8 mouse cellular contexts compared by ENCODE assay signal in the genomic region with DNA sequence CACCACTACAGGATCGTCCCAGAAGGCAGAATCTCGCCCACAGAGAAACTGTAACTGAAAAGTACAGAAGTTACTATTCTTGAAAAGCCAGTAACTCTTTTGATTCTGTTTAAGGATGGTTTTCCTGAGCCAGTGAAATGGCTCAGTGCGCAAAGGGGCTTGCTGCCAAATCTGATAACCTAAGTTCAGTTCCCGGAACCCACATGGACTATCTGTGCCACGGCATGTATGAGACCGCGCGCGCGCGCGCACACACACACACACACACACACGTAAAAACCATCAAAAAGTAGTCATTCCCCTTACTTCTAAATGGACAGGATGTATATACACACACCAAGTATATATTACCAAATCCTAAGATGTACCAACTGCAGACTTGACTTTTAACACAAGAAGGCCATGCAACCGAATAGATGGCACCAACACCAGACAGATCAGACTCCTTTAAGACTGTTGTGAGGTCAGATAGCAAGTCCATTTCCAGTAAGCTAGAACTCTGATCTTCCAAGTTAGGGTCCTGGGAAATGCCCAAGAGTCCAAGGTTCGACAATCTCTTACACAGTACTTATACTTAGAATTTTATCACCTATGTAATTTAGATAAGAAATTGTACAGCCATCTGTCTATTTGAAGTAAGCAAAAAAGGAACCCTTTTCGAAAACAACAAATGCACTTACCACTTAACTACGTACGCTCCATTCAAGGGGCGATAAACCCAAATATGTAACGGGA. TPM values are rescaled to one million over a fixed set of nuclear protein-coding genes. Genes with fewer than 3 reads are reported as not detected.
DNase-seq lines count a peak whose midpoint lies in the region; ATAC-seq and TF ChIP-seq lines count a peak whose summit lies in the region.

No protein-coding gene starts in this region.

- H3K4me1 ChIP-seq in heart, embryonic 15.5 days (replicated peaks), result peaks cover 12% of the 10 kb centered on the region
- peaks cover 4% of the 10 kb centered on the region; the same call in 1 of the 2 replicates for H3K4me1 ChIP-seq in cortical plate, adult 2 months (ENCODE audit: control insufficient read depth, insufficient read depth, low read length)
- H3K4me1 ChIP-seq in intestine, embryonic 15.5 days (replicated peaks), result peaks cover 5% of the 10 kb centered on the region
- peaks cover 9% of the 10 kb centered on the region for H3K4me1 ChIP-seq in midbrain, embryonic 16.5 days (ENCODE audit: control insufficient read depth, insufficient read depth, low read length)

- H3K4me2 ChIP-seq in heart, embryonic 15.5 days, result peak overlapping the region; percentile 64
- H3K4me2 ChIP-seq in intestine, embryonic 15.5 days (replicated peaks), result peak overlapping the region; percentile 64
- peak overlapping the region; percentile 83 for H3K4me2 ChIP-seq in midbrain, embryonic 16.5 days (ENCODE audit: low read length)

- H3K9me3 ChIP-seq in heart, embryonic 15.5 days (replicated peaks), result no peaks in the 10 kb centered on the region
- H3K9me3 ChIP-seq in intestine, embryonic 15.5 days, result no peaks in the 10 kb centered on the region
- H3K9me3 ChIP-seq in midbrain, embryonic 16.5 days (replicated peaks; ENCODE audit: control insufficient read depth, low read length, poor library complexity, severe bottlenecking), result no peaks in the 10 kb centered on the region

- H3K27me3 ChIP-seq in heart, embryonic 15.5 days, result no peaks in the 10 kb centered on the region
- H3K27me3 ChIP-seq in intestine, embryonic 15.5 days (replicated peaks), result no peaks in the 10 kb centered on the region
- no peaks in the 10 kb centered on the region for H3K27me3 ChIP-seq in midbrain, embryonic 16.5 days (ENCODE audit: control insufficient read depth, insufficient read depth, low read depth, low read length)

- H3K9ac ChIP-seq in heart, embryonic 15.5 days, result peak overlapping the region; percentile 88; the same call in 1 of the 2 replicates
- H3K9ac ChIP-seq in intestine, embryonic 15.5 days, result peak overlapping the region; percentile 83; the same call in 1 of the 2 replicates
- H3K9ac ChIP-seq in midbrain, embryonic 16.5 days (ENCODE audit: low read depth, low read length), result 0 out of 2 replicates have a peak overlapping the region, but pooled peaks have one; percentile 74

- peak overlapping the region; percentile 87; the same call in 1 of the 2 replicates for H3K27ac ChIP-seq in heart, embryonic 15.5 days
- H3K27ac ChIP-seq in cortical plate, adult 2 months (ENCODE audit: insufficient read depth, low read length), result no peak overlapping the region
- H3K27ac ChIP-seq in intestine, embryonic 15.5 days, result no peak overlapping the region
- H3K27ac ChIP-seq in midbrain, embryonic 16.5 days (ENCODE audit: low read length), result no peak overlapping the region

- no peak for ATAC-seq in heart, embryonic 15.5 days (replicated peaks; ENCODE audit: insufficient number of reproducible peaks, insufficient read depth, low FRiP score, low read depth)
- peak; percentile 34; the same call in 1 of the 2 replicates for ATAC-seq in intestine, embryonic 15.5 days
- ATAC-seq in midbrain, embryonic 16.5 days, result no peak
- no peak for ATAC-seq in inflammation-experienced regulatory T-cells, adult 6 months

- no peak for DNase-seq in heart, adult 8-10 months (ENCODE audit: low spot score)
- DNase-seq in layer of hippocampus, adult 18-20 months (ENCODE audit: low spot score in 2 of 2), result no peak
- no peak for DNase-seq in urinary bladder, postnatal 36 days (ENCODE audit: low spot score in 2 of 2)

- no peak for TF ChIP-seq CTCF in cortical plate, adult 2 months (IDR thresholded peaks at IDR 0.05; ENCODE audit: extremely low read depth, insufficient read depth, low read length)

- peaks cover 33% of the 10 kb centered on the region for H3K36me3 ChIP-seq in heart, embryonic 15.5 days
- peaks cover 21% of the 10 kb centered on the region for H3K36me3 ChIP-seq in intestine, embryonic 15.5 days
- H3K36me3 ChIP-seq in midbrain, embryonic 16.5 days (ENCODE audit: control insufficient read depth, insufficient read depth, low read length), result peaks cover 18% of the 10 kb centered on the region; the same call in 1 of the 2 replicates

- whole genome bisulfite sequencing in heart, embryonic 15.5 days, result 76% methylated on average over 20 of the region's 20 CpGs
- WGBS in intestine, embryonic 15.5 days, result 77% methylated on average over 20 of the region's 20 CpGs
- WGBS in midbrain, embryonic 16.5 days, result 91% methylated on average over 20 of the region's 20 CpGs

- H3K4me3 ChIP-seq in heart, embryonic 15.5 days, result peak overlapping the region; percentile 84
- H3K4me3 ChIP-seq in cortical plate, adult 2 months (ENCODE audit: insufficient read depth, low read length), result peak overlapping the region; percentile 84; the same call in 1 of the 2 replicates
- peak overlapping the region; percentile 94 for H3K4me3 ChIP-seq in intestine, embryonic 15.5 days (replicated peaks)
- H3K4me3 ChIP-seq in midbrain, embryonic 16.5 days (ENCODE audit: low read depth, low read length), result peak overlapping the region; percentile 80

- TF ChIP-seq POLR2A in cortical plate, adult 2 months (IDR thresholded peaks at IDR 0.05; ENCODE audit: extremely low read depth, insufficient read depth, low read length), result no peak

RNA-seq across cellular contexts. Expression of a gene that starts 1.4 kb away (rescaled TPM):
- 22.0 and 25.3 TPM in 2 replicates for polyA plus RNA-seq in heart, embryonic 15.5 days (2015; fragmentation: Nextera tagmentation; extraction: Ambion mirVana)
- 10 to 100 TPM; 12.0 to 17.2 (median 16.2) TPM for total RNA-seq in heart, adult 8-10 months (2022)
- 41.5 and 46.4 TPM in 2 replicates for polyA plus RNA-seq in cortical plate, adult 2 months (2012; rRNA removed)
- polyA plus RNA-seq in intestine, embryonic 15.5 days (2015; fragmentation: Nextera tagmentation; extraction: Ambion mirVana), result 32.9 and 35.1 TPM in 2 replicates
- polyA plus RNA-seq in midbrain, embryonic 16.5 days (2015; fragmentation: Nextera tagmentation; extraction: Ambion mirVana), result 31.1 and 35.9 TPM in 2 replicates
- total RNA-seq in layer of hippocampus, adult 18-20 months (2021), result 10 to 100 TPM; 52.9 to 56.9 TPM
- 10 to 100 TPM; 82.8 to 83.5 (median 83.2) TPM for polyA plus RNA-seq in inflammation-experienced regulatory T-cells, adult 6 months (2017; shearing (Covaris generic))

RNA-seq across cellular contexts. Expression of a gene that starts 40.9 kb away (rescaled TPM):
- polyA plus RNA-seq in heart, embryonic 15.5 days (2015; fragmentation: Nextera tagmentation; extraction: Ambion mirVana), result 27.8 TPM in 2 replicates
- 10 to 100 TPM; 29.2 to 31.6 (median 31.1) TPM for total RNA-seq in heart, adult 8-10 months (2022)
- polyA plus RNA-seq in cortical plate, adult 2 months (2012; rRNA removed), result 60.8 and 64.0 TPM in 2 replicates
- 46.3 and 46.5 TPM in 2 replicates for polyA plus RNA-seq in intestine, embryonic 15.5 days (2015; fragmentation: Nextera tagmentation; extraction: Ambion mirVana)
- 30.7 and 32.0 TPM in 2 replicates for polyA plus RNA-seq in midbrain, embryonic 16.5 days (2015; fragmentation: Nextera tagmentation; extraction: Ambion mirVana)
- 10 to 100 TPM; 71.1 to 72.8 TPM for total RNA-seq in layer of hippocampus, adult 18-20 months (2021)
- polyA plus RNA-seq in inflammation-experienced regulatory T-cells, adult 6 months (2017; shearing (Covaris generic)), result 10 to 100 TPM; 12.6 to 20.3 (median 19.9) TPM

RNA-seq across cellular contexts. Expression of a gene that starts 56.2 kb away (rescaled TPM):
- polyA plus RNA-seq in heart, embryonic 15.5 days (2015; fragmentation: Nextera tagmentation; extraction: Ambion mirVana), result 0.09 and 0.19 TPM in 2 replicates
- not detected for total RNA-seq in heart, adult 8-10 months (2022)
- 0.31 and 0.38 TPM in 2 replicates for polyA plus RNA-seq in cortical plate, adult 2 months (2012; rRNA removed)
- 0.23 and 0.39 TPM in 2 replicates for polyA plus RNA-seq in intestine, embryonic 15.5 days (2015; fragmentation: Nextera tagmentation; extraction: Ambion mirVana)
- 0.24 and 0.44 TPM in 2 replicates for polyA plus RNA-seq in midbrain, embryonic 16.5 days (2015; fragmentation: Nextera tagmentation; extraction: Ambion mirVana)
- under 1 TPM; 0.23 to 0.84 TPM for total RNA-seq in layer of hippocampus, adult 18-20 months (2021)
- polyA plus RNA-seq in inflammation-experienced regulatory T-cells, adult 6 months (2017; shearing (Covaris generic)), result 1 to 10 TPM in 2 of 3 experiments, not detected in 1; 1.4 TPM
